Mouse (Mus musculus) intestine, embryonic 15.5 days (tissue): Measurements from ENCODE around the gene Ahnak2. TPM values are rescaled to one million over a fixed set of nuclear protein-coding genes. Genes with fewer than 3 reads are reported as not detected.
A peak's percentile ranks its signal among the peaks of the same experiment; 100 is the strongest.

ENCODE experiments used
- ATAC-seq: fragments of 200-750 bp; cut with Nextera tagmentation; 2 replicates; pipeline ENCODE4 v1.8.0; 2017; ENCODE audit warnings: moderate TSS enrichment, moderate library complexity
- H3K27ac ChIP-seq: fragments of 300-500 bp; sonication (generic); 2 replicates; pipeline ENCODE4 v1.5.1; 2015; ENCODE audit warnings: mild to moderate bottlenecking, inconsistent platforms
- H3K27me3 ChIP-seq: fragments of 300-500 bp; sonication (generic); replicated peaks from 2 replicates; pipeline ENCODE4 v1.6.1; 2015; ENCODE audit warnings: inconsistent platforms
- H3K36me3 ChIP-seq: fragments of 300-500 bp; sonication (generic); 2 replicates; pipeline ENCODE4 v1.6.1; 2015; ENCODE audit warnings: inconsistent platforms
- H3K4me1 ChIP-seq: fragments of 300-500 bp; sonication (generic); replicated peaks from 2 replicates; pipeline ENCODE4 v1.6.1; 2015; ENCODE audit warnings: inconsistent platforms
- H3K4me2 ChIP-seq: fragments of 300-500 bp; sonication (generic); replicated peaks from 2 replicates; pipeline ENCODE4 v1.6.1; 2015; ENCODE audit warnings: mild to moderate bottlenecking, inconsistent platforms
- H3K4me3 ChIP-seq: fragments of 300-500 bp; sonication (generic); replicated peaks from 2 replicates; pipeline ENCODE4 v1.5.1; 2015; ENCODE audit warnings: inconsistent platforms
- H3K9ac ChIP-seq: fragments of 300-500 bp; sonication (generic); 2 replicates; pipeline ENCODE4 v1.6.1; 2015; ENCODE audit warnings: inconsistent platforms
- H3K9me3 ChIP-seq: fragments of 300-500 bp; sonication (generic); 2 replicates; pipeline ENCODE4 v1.6.1; 2016; ENCODE audit warnings: inconsistent platforms
- WGBS: fragments of 180-500 bp; shearing (Covaris S2); methylation state at CpG from one replicate; pipeline ENCODE4 v1.1.7; 2015; 5-methylcytosine and 5-hydroxymethylcytosine counted together
- polyA plus RNA-seq: library from polyadenylated mRNA; unstranded; fragments of >200 nt; fragmentation: Nextera tagmentation; extraction: Ambion mirVana; gene quantifications from 2 replicates; pipeline ENCODE4 v1.2.1, GENCODE M21; 2015

The Ahnak2 gene
- polyA plus RNA-seq, 1 experiment from 2014 or later = 3.0 TPM

- no peak for ATAC-seq
- Histone ChIP-seq H3K36me3 (no peaks in the 10 kb centered on the region), H3K27me3 (no peaks in the 10 kb centered on the region), H3K27ac (no peak overlapping the region), H3K9me3 (no peaks in the 10 kb centered on the region), H3K4me1 (no peaks in the 10 kb centered on the region), H3K4me2 (no peak overlapping the region), H3K9ac (no peak overlapping the region), H3K4me3 (no peak overlapping the region)
- 73% methylated on average over 4 of the region's 4 CpGs for WGBS
These were observed 39.3 kb downstream of the Ahnak2 start for GRCm38 (mm10) chr12:112763176-112763575.

- WGBS = 82% methylated on average over 3 of the region's 3 CpGs
- no peaks in the 10 kb centered on the region for H3K27me3 ChIP-seq
- H3K4me1 ChIP-seq = no peaks in the 10 kb centered on the region
- no peak overlapping the region for H3K27ac ChIP-seq
- H3K36me3 ChIP-seq = no peaks in the 10 kb centered on the region
- H3K9me3 ChIP-seq = no peaks in the 10 kb centered on the region
- no peak overlapping the region for H3K9ac ChIP-seq
- H3K4me2 ChIP-seq = no peak overlapping the region
- ATAC-seq = peak; percentile 67
- H3K4me3 ChIP-seq = no peak overlapping the region
These were observed 40.4 kb downstream of the Ahnak2 start for GRCm38 (mm10) chr12:112762018-112762417.

GRCm38 (mm10) chr12:112761411-112761810, 41.0 kb downstream of the Ahnak2 start:
- 87% methylated on average over 4 of the region's 4 CpGs for WGBS
- H3K4me3 ChIP-seq = no peak overlapping the region
- H3K27me3 ChIP-seq = no peaks in the 10 kb centered on the region
- no peaks in the 10 kb centered on the region for H3K4me1 ChIP-seq
- no peak overlapping the region for H3K27ac ChIP-seq
- no peaks in the 10 kb centered on the region for H3K9me3 ChIP-seq
- no peak overlapping the region for H3K4me2 ChIP-seq
- H3K36me3 ChIP-seq = no peaks in the 10 kb centered on the region
- no peak overlapping the region for H3K9ac ChIP-seq
- ATAC-seq = no peak

DNA sequence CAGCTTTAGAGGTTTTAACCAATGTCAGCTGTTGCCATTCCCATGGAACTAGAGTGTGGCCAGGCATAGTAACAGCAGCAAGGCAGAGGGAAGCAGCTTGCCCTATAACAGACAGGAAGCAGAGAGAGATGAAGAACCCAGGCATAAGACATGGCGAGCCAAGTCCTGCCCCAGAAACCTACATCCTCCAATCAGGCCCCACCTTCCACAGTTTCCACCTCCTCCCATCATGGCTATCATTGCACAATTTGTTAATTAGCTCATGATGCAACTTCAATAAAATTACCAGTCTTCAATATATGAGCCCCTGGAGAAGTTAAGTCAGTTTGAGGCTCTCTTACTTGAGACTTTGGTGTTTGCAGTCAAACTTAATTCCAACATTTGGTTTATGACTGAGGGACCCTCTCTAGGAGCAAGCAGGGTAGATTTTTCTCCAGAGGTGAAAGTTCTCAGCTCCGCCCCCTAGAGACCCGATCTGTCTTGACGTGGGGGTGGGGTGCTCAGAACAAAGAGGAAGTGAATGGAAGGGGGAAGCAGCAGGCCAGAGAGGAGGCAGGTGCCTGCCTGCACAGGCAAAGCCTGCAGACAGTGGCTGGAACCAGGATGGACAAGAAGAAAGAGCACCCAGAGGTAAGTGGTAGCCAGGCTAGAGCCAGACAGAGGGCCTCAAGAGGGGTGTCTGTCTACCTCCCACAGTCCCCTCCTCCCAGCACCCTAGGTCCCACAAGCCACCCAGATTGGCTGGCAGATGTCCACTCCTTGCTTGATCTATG, 42.1 kb downstream of the Ahnak2 start, which contains the start of gene Pld4:
Gene Pld4, plus strand, starts transcription at position 502 of the 773 bp plus-strand sequence.
- Histone ChIP-seq H3K4me3 (no peak within 1 kb of the TSS), H3K4me1 (no peaks in the 10 kb centered on the region), H3K9me3 (no peaks in the 10 kb centered on the region), H3K27me3 (no peaks in the 10 kb centered on the region), H3K4me2 (no peak within 1 kb of the TSS), H3K9ac (no peak within 1 kb of the TSS), H3K27ac (no peak within 1 kb of the TSS), H3K36me3 (no peaks in the 10 kb centered on the region)
- WGBS = 41% methylated on average over 4 of the region's 4 CpGs
- 0 out of 2 replicates have a peak, but pooled peaks have one; percentile 17 for ATAC-seq

GRCm38 (mm10) chr12:112759471-112759870, 43.0 kb downstream of the Ahnak2 start:
- no peak overlapping the region for H3K27ac ChIP-seq
- H3K4me2 ChIP-seq = no peak overlapping the region
- no peaks in the 10 kb centered on the region for H3K27me3 ChIP-seq
- ATAC-seq = no peak
- no peaks in the 10 kb centered on the region for H3K9me3 ChIP-seq
- no peak overlapping the region for H3K4me3 ChIP-seq
- H3K9ac ChIP-seq = no peak overlapping the region
- WGBS = 90% methylated on average over 3 of the region's 3 CpGs
- H3K4me1 ChIP-seq = no peaks in the 10 kb centered on the region
- H3K36me3 ChIP-seq = no peaks in the 10 kb centered on the region

DNA sequence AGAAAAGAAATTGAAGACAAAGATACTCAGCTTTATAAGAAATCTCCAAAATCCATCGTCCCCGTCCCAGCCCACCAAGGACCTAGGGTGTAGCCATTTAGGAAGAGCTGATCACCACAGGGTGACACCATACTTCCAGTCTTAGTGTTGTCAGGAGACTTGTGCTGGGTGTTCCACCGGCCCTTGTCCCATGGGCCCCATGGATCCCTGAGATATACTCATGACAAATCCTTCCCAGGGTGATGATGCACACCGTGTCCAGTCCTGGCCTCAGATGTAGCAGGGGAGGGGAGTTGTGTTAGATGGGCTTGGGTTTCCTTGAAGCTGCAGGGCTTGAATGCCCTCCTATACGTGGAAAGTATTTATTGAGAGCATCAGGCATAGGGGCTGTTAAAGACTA, 44.6 kb downstream of the Ahnak2 start:
- Histone ChIP-seq H3K9ac (no peak overlapping the region), H3K9me3 (no peaks in the 10 kb centered on the region), H3K36me3 (no peaks in the 10 kb centered on the region), H3K4me3 (no peak overlapping the region), H3K27ac (no peak overlapping the region), H3K4me1 (no peaks in the 10 kb centered on the region), H3K4me2 (no peak overlapping the region), H3K27me3 (no peaks in the 10 kb centered on the region)
- 85% methylated on average over 5 of the region's 5 CpGs for WGBS
- no peak for ATAC-seq

GRCm38 (mm10) chr12:112755900-112756299, 46.6 kb downstream of the Ahnak2 start:
- no peak for ATAC-seq

GRCm38 (mm10) chr12:112752399-112752798, 50.1 kb downstream of the Ahnak2 start:
- H3K9ac ChIP-seq = no peak overlapping the region
- no peak overlapping the region for H3K4me2 ChIP-seq
- no peak overlapping the region for H3K4me3 ChIP-seq
- no peak for ATAC-seq
- no peaks in the 10 kb centered on the region for H3K36me3 ChIP-seq
- no peaks in the 10 kb centered on the region for H3K9me3 ChIP-seq
- H3K4me1 ChIP-seq = no peaks in the 10 kb centered on the region
- no peak overlapping the region for H3K27ac ChIP-seq
- 45% methylated on average over 2 of the region's 2 CpGs for WGBS
- no peaks in the 10 kb centered on the region for H3K27me3 ChIP-seq

More at GRCm38 (mm10) chr12:112755900-112756299, 46.6 kb downstream of the Ahnak2 start:
- WGBS = 69% methylated on average over 4 of the region's 4 CpGs
- no peaks in the 10 kb centered on the region for H3K36me3 ChIP-seq
- H3K27ac ChIP-seq = no peak overlapping the region
- H3K27me3 ChIP-seq = no peaks in the 10 kb centered on the region
- no peaks in the 10 kb centered on the region for H3K9me3 ChIP-seq
- H3K4me1 ChIP-seq = no peaks in the 10 kb centered on the region
- no peak overlapping the region for H3K4me2 ChIP-seq
- no peak overlapping the region for H3K9ac ChIP-seq
- H3K4me3 ChIP-seq = no peak overlapping the region

DNA sequence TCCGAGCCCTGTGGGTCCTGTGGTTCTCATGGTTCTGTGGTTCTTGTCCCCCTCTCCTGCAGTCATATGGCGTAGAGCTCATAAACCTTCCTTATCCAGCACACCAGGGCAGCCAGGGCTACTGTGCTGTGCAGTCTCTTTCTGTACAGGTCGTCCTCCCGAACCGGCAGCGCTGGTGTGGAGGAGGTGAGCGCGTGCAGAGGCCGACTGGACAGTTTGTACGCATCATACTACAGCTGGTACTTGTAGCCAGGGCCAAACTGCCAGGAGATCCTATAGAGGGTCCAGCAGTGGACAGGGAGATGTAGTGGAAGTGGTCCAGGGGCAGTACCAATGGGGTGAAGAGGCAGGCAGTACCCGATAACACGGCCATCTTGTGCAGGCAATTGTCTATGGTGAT, 51.5 kb downstream of the Ahnak2 start:
- no peaks in the 10 kb centered on the region for H3K4me1 ChIP-seq
- no peaks in the 10 kb centered on the region for H3K36me3 ChIP-seq
- WGBS = 82% methylated on average over 12 of the region's 12 CpGs

GRCm38 (mm10) chr12:112747606-112747970, 54.9 kb downstream of the Ahnak2 start:
- WGBS = 79% methylated on average over 8 of the region's 8 CpGs
- no peak overlapping the region for H3K4me2 ChIP-seq
- peaks cover 15% of the 10 kb centered on the region; the same call in 1 of the 2 replicates for H3K4me1 ChIP-seq
- no peaks in the 10 kb centered on the region for H3K9me3 ChIP-seq
- 0 out of 2 replicates have a peak overlapping the region, but pooled peaks have one; percentile 46 for H3K27ac ChIP-seq
- H3K9ac ChIP-seq = 0 out of 2 replicates have a peak overlapping the region, but pooled peaks have one; percentile 20
- H3K36me3 ChIP-seq = no peaks in the 10 kb centered on the region; the same call in 1 of the 2 replicates
- no peaks in the 10 kb centered on the region for H3K27me3 ChIP-seq
- H3K4me3 ChIP-seq = no peak overlapping the region
- no peak for ATAC-seq

More for the DNA sequence above, 51.5 kb downstream of the Ahnak2 start:
- no peak for ATAC-seq
- H3K9me3 ChIP-seq = no peaks in the 10 kb centered on the region
- H3K27me3 ChIP-seq = no peaks in the 10 kb centered on the region
- H3K9ac ChIP-seq = no peak overlapping the region
- no peak overlapping the region for H3K4me2 ChIP-seq
- no peak overlapping the region for H3K4me3 ChIP-seq
- no peak overlapping the region for H3K27ac ChIP-seq

- Histone ChIP-seq H3K4me3 (no peak overlapping the region), H3K4me2 (no peak overlapping the region; the same call in 1 of the 2 replicates), H3K4me1 (peaks cover 20% of the 10 kb centered on the region; the same call in 1 of the 2 replicates), H3K27me3 (no peaks in the 10 kb centered on the region), H3K27ac (peak overlapping the region; percentile 46), H3K9me3 (no peaks in the 10 kb centered on the region), H3K9ac (0 out of 2 replicates have a peak overlapping the region, but pooled peaks have one; percentile 20), H3K36me3 (peaks cover under 1% of the 10 kb centered on the region; the same call in 1 of the 2 replicates)
- WGBS = 29% methylated on average over 10 of the region's 10 CpGs
- peak; percentile 24; the same call in 1 of the 2 replicates for ATAC-seq
These were observed 55.5 kb downstream of the Ahnak2 start for GRCm38 (mm10) chr12:112746808-112747605.

GRCm38 (mm10) chr12:112746461-112746807, 56.0 kb downstream of the Ahnak2 start:
- Histone ChIP-seq H3K27ac (no peak overlapping the region), H3K27me3 (no peaks in the 10 kb centered on the region), H3K36me3 (peaks cover 2% of the 10 kb centered on the region; the same call in 1 of the 2 replicates), H3K9me3 (no peaks in the 10 kb centered on the region), H3K9ac (no peak overlapping the region), H3K4me1 (peaks cover 20% of the 10 kb centered on the region; the same call in 1 of the 2 replicates), H3K4me2 (no peak overlapping the region), H3K4me3 (no peak overlapping the region)
- 75% methylated on average over 4 of the region's 4 CpGs for WGBS
- 0 out of 2 replicates have a peak, but pooled peaks have one; percentile 5 for ATAC-seq
